Mouse (Mus musculus): ENCODE results near the gene Klhl33. TPM values are rescaled to one million over a fixed set of nuclear protein-coding genes. Genes with fewer than 3 reads are reported as not detected.
"Not testable (repeated sequence)": the region's sequence is repeated elsewhere in the genome, so short reads cannot be mapped to it uniquely, and the experiment has no call there.

Gene Klhl33
- polyA plus RNA-seq, 1 experiment from 2014 or later, result 0.20 TPM

DNA sequence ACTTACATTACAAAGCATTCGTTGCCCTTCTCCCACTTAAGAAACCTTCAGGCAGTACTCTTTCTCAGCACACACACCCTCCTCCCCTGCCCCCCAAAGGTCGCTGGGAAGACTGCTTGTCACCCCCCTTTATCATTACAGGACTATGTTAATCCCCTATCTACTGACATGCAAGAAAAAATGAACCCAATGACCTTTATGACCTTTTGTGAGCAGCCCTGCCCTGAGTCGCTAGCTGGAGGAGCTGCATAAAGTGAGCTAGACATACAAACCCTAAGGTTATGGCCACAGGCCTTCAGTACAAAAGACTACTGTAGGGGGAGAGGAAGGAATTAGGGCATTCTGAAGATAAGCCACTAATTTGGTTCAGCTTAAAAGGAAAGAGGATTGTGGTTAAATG lies 14.0 kb upstream of the Klhl33 start:
- Histone ChIP-seq H3K4me1 (ENCODE audit: control insufficient read depth, insufficient read depth, low read length) (no peaks in the 10 kb centered on the region), H3K4me2 (replicated peaks; ENCODE audit: low read depth, low read length) (no peak overlapping the region), H3K27me3 (ENCODE audit: control insufficient read depth, insufficient read depth, low read length) (no peaks in the 10 kb centered on the region), H3K9ac (ENCODE audit: low read depth, low read length) (no peak overlapping the region), H3K9me3 (ENCODE audit: control insufficient read depth, low read length) (no peaks in the 10 kb centered on the region), H3K27ac (ENCODE audit: low read depth, low read length) (no peak overlapping the region), H3K36me3 (ENCODE audit: control insufficient read depth, insufficient read depth, low read length) (peaks cover 35% of the 10 kb centered on the region), H3K4me3 (ENCODE audit: low read length) (no peak overlapping the region)
- ATAC-seq (ENCODE audit: low FRiP score, low TSS enrichment), result no peak
- WGBS, result 59% methylated on average over 3 of the region's 3 CpGs

DNA sequence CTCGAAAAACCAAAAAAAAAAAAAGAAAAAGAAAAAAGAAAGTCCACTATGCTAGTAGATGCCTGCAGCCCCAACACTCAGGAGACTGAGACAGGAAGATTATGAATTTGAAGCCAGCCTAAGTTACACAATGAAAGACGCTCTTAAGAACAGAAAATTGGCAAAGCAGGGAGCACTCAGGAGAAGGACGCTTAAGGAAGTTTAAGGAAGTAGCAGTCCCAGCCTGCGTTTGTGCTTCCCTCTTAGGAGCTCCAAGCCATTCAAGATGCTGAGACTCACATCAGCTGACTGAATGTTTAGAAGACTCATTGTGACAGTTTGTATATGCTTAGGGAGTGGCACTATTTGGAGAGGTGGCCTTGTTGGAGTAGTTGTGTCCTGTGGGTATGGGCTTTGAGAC lies 10.8 kb upstream of the Klhl33 start:
- Histone ChIP-seq H3K4me2 (replicated peaks; ENCODE audit: low read depth, low read length) (no peak overlapping the region), H3K36me3 (ENCODE audit: control insufficient read depth, insufficient read depth, low read length) (peaks cover 9% of the 10 kb centered on the region; the same call in 1 of the 2 replicates), H3K9me3 (ENCODE audit: control insufficient read depth, low read length) (no peaks in the 10 kb centered on the region), H3K4me1 (ENCODE audit: control insufficient read depth, insufficient read depth, low read length) (no peaks in the 10 kb centered on the region), H3K27ac (ENCODE audit: low read depth, low read length) (no peak overlapping the region), H3K9ac (ENCODE audit: low read depth, low read length) (no peak overlapping the region), H3K27me3 (ENCODE audit: control insufficient read depth, insufficient read depth, low read length) (no peaks in the 10 kb centered on the region), H3K4me3 (ENCODE audit: low read length) (no peak overlapping the region)
- WGBS, result 81% methylated on average over 4 of the region's 4 CpGs
- no peak for ATAC-seq (ENCODE audit: low FRiP score, low TSS enrichment)

DNA sequence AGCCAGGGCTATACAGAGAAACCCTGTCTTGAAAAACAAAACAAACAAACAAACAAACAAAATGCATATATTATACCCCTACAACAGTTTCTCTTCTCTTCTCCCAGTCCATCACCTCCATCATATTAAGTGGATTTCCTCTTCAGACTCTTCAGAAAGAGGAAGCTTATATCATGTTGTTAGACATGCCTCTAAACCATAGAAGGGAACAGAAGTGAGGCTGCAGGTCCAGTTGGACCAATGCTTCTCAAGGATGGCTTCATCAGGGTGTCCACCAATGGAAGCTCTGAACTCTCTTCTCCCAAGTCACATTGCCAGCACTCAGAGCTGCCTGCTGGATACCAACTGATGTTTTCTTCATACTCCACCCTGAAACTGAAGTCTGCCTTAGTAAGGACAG lies 8.0 kb upstream of the Klhl33 start:
- H3K27ac ChIP-seq (ENCODE audit: low read depth, low read length); H3K27me3 ChIP-seq (ENCODE audit: control insufficient read depth, insufficient read depth, low read length); H3K4me3 ChIP-seq (ENCODE audit: low read length); ATAC-seq (ENCODE audit: low FRiP score, low TSS enrichment); H3K36me3 ChIP-seq (ENCODE audit: control insufficient read depth, insufficient read depth, low read length); H3K9me3 ChIP-seq (ENCODE audit: control insufficient read depth, low read length); H3K4me1 ChIP-seq (ENCODE audit: control insufficient read depth, insufficient read depth, low read length); H3K9ac ChIP-seq (ENCODE audit: low read depth, low read length); H3K4me2 ChIP-seq (replicated peaks; ENCODE audit: low read depth, low read length): not testable (repeated sequence)

DNA sequence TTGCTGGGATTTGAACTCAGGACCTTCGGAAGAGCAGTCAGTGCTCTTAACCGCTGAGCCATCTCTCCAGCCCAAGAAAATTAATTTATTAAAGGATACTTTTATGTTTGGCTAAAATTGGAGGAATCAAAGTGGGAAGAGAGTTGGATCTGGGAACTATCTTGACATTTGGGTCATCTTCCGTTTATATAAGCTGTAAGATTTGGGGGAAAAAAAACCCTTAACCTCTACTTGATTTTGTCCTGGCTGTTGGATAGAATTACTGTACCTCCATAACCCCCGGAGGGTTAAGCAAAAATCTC lies 7.5 kb upstream of the Klhl33 start:
- no peaks in the 10 kb centered on the region for H3K27me3 ChIP-seq (ENCODE audit: control insufficient read depth, insufficient read depth, low read length)
- H3K27ac ChIP-seq (ENCODE audit: low read depth, low read length), result no peak overlapping the region
- H3K4me1 ChIP-seq (ENCODE audit: control insufficient read depth, insufficient read depth, low read length), result no peaks in the 10 kb centered on the region
- H3K9ac ChIP-seq (ENCODE audit: low read depth, low read length), result no peak overlapping the region
- H3K9me3 ChIP-seq (ENCODE audit: control insufficient read depth, low read length), result no peaks in the 10 kb centered on the region
- 82% methylated on average over 4 of the region's 4 CpGs for WGBS
- ATAC-seq (ENCODE audit: low FRiP score, low TSS enrichment), result no peak
- no peak overlapping the region for H3K4me2 ChIP-seq (replicated peaks; ENCODE audit: low read depth, low read length)
- no peak overlapping the region for H3K4me3 ChIP-seq (ENCODE audit: low read length)
- no peaks in the 10 kb centered on the region for H3K36me3 ChIP-seq (ENCODE audit: control insufficient read depth, insufficient read depth, low read length)

DNA sequence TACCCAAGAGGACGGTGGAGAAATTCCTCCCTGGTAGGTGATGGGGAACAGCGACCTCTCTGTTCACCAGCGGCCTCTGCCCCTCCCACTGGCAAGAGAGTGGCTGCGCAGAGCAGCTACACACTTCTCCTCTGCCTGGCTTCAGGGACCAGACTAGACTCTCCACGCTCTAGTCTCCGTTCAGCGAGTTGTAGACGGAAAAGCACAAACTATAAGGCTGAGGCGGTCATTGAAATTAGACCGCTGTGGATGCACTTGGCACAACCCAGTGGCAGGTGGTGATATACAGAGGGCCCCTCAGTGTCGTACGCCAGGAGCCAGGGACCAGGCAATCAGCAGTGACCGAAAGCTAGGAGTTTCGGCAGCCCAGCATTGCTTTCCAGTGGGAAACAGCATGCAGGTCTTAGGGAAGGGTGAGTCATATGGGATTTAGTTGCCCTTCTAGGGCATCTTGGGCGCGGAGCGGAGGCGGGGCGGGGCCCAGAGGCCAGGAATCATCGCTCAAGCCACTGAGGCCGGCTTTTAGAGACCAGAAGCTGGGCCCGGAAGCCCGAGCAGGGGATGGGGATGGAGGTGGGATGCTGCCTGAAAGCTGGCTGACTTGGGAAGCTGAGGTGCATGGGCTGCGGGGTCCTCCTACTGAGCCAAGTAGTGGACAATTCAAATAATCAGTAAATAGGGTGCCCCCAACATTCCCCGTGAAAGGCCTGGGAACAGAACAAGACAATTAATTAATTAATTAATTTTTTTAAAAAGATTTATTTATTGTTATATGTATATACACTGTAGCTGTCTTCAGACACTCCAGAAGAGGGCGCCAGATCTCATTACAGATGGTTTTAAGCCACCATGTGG lies 6.9 kb upstream of the Klhl33 start:
- H3K9me3 ChIP-seq (ENCODE audit: control insufficient read depth, low read length), result no peaks in the 10 kb centered on the region
- peak; percentile 88 for ATAC-seq (ENCODE audit: low FRiP score, low TSS enrichment)
- 3% methylated on average over 26 of the region's 26 CpGs for WGBS
- no peaks in the 10 kb centered on the region for H3K36me3 ChIP-seq (ENCODE audit: control insufficient read depth, insufficient read depth, low read length)
- no peaks in the 10 kb centered on the region for H3K4me1 ChIP-seq (ENCODE audit: control insufficient read depth, insufficient read depth, low read length)
- peak overlapping the region; percentile 35 for H3K4me3 ChIP-seq (ENCODE audit: low read length)
- peak overlapping the region; percentile 43 for H3K4me2 ChIP-seq (replicated peaks; ENCODE audit: low read depth, low read length)
- H3K27me3 ChIP-seq (ENCODE audit: control insufficient read depth, insufficient read depth, low read length), result no peaks in the 10 kb centered on the region
- H3K9ac ChIP-seq (ENCODE audit: low read depth, low read length), result peak overlapping the region; percentile 47; the same call in 1 of the 2 replicates
- H3K27ac ChIP-seq (ENCODE audit: low read depth, low read length), result no peak overlapping the region

DNA sequence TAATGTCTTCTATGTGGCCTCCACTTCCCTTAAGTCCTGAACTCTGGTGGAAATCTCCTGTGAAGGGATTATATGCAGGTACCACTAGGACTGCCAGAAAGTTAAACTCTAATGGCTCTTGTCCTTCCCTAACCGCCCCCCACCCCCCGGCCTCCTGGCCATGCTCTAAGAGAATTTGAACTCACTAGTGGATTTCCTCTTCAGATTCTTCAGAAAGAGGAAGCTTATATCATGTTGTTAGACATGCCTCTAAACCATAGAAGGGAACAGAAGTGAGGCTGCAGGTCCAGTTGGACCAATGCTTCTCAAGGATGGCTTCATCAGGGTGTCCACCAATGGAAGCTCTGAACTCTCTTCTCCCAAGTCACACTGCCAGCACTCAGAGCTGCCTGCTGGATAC lies 685 bp upstream of the Klhl33 start:
- not testable (repeated sequence) for H3K27ac ChIP-seq (ENCODE audit: low read depth, low read length); H3K4me1 ChIP-seq (ENCODE audit: control insufficient read depth, insufficient read depth, low read length); H3K4me2 ChIP-seq (replicated peaks; ENCODE audit: low read depth, low read length); ATAC-seq (ENCODE audit: low FRiP score, low TSS enrichment); H3K4me3 ChIP-seq (ENCODE audit: low read length); H3K9ac ChIP-seq (ENCODE audit: low read depth, low read length); H3K9me3 ChIP-seq (ENCODE audit: control insufficient read depth, low read length); H3K36me3 ChIP-seq (ENCODE audit: control insufficient read depth, insufficient read depth, low read length); H3K27me3 ChIP-seq (ENCODE audit: control insufficient read depth, insufficient read depth, low read length)
- WGBS, result 91% methylated on average over 2 of the region's 2 CpGs

DNA sequence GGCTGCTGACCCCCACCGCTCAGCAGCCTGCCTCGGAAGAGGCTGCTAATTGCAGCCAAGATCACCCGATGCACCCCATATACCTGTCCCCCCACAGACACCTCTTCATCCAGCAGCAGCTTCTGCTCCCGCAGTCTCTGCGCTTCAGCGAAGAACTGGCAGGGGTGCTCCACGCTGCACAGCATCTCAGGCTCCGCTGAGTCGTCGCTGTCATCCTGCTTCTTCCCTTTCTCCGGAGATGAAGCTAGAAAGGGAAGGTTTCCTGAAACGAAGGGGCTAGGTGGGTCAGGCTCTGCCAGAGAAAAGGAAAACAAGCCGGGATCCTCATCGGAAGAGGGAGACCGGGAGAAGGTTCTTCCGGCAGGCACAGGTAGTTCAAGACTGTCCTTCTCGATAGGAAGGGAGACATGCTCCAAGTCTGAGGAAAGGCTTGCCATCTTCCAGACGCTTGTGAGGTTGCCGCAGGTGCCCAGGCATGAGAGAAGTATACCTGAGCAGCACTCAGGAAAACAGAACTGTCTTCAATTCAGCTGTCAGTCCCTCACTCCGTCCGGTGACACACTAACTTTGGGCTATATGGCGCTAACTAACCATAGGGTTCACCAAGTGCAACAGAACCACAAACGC lies 447 bp downstream of the Klhl33 start:
- peak overlapping the region; percentile 42 for H3K9ac ChIP-seq (ENCODE audit: low read depth, low read length)
- peak overlapping the region; percentile 90 for H3K4me2 ChIP-seq (replicated peaks; ENCODE audit: low read depth, low read length)
- H3K4me3 ChIP-seq (ENCODE audit: low read length), result peak overlapping the region; percentile 42
- H3K4me1 ChIP-seq (ENCODE audit: control insufficient read depth, insufficient read depth, low read length), result no peaks in the 10 kb centered on the region
- 0 out of 2 replicates have a peak, but pooled peaks have one; percentile 42 for ATAC-seq (ENCODE audit: low FRiP score, low TSS enrichment)
- no peaks in the 10 kb centered on the region for H3K9me3 ChIP-seq (ENCODE audit: control insufficient read depth, low read length)
- 17% methylated on average over 23 of the region's 23 CpGs for WGBS
- H3K27ac ChIP-seq (ENCODE audit: low read depth, low read length), result no peak overlapping the region
- peaks cover 8% of the 10 kb centered on the region for H3K27me3 ChIP-seq (ENCODE audit: control insufficient read depth, insufficient read depth, low read length)
- H3K36me3 ChIP-seq (ENCODE audit: control insufficient read depth, insufficient read depth, low read length), result no peaks in the 10 kb centered on the region

DNA sequence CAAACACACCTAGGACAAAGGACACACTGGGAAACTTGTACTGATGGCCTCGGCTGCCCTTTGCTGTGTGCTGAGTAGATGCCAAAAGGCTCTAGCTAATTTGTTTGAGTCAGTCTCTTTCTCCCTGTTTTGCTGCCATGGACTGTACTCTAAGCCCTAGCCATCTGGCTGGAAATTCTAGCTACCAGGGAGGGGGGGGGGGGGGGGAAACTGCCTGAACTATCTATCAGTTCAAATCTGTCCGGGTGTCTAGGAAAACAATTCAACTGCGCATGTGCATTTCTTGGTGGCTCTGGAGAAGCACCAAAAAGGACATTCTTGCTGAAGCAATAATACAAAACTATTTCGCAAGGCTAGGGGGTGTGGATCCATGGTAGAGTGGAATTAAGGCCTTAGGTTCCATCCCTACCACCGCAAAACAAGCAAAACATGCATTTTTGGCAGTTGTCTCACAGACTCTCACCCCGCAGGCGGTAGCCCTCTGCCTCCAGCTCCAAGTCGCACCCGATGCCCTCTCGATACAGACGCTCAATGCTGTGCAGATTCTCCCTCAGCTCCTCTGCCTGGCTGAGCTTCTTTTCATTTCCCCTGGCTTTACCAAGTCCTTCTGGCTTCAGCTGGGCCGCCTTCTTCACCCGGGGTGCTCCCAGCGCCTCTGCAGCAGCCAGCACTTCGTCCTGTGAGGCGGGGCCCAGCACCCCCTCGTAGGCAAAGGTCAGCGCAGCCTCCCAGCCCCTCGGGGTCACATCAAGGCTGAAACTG lies 1.1 kb downstream of the Klhl33 start:
- peak overlapping the region; percentile 90 for H3K4me2 ChIP-seq (replicated peaks; ENCODE audit: low read depth, low read length)
- peak overlapping the region; percentile 42 for H3K9ac ChIP-seq (ENCODE audit: low read depth, low read length)
- H3K4me1 ChIP-seq (ENCODE audit: control insufficient read depth, insufficient read depth, low read length), result no peaks in the 10 kb centered on the region
- peak; percentile 53; the same call in 1 of the 2 replicates for ATAC-seq (ENCODE audit: low FRiP score, low TSS enrichment)
- no peaks in the 10 kb centered on the region for H3K9me3 ChIP-seq (ENCODE audit: control insufficient read depth, low read length)
- peak overlapping the region; percentile 42 for H3K4me3 ChIP-seq (ENCODE audit: low read length)
- 9% methylated on average over 19 of the region's 19 CpGs for WGBS
- peaks cover 8% of the 10 kb centered on the region for H3K27me3 ChIP-seq (ENCODE audit: control insufficient read depth, insufficient read depth, low read length)
- no peak overlapping the region for H3K27ac ChIP-seq (ENCODE audit: low read depth, low read length)
- H3K36me3 ChIP-seq (ENCODE audit: control insufficient read depth, insufficient read depth, low read length), result no peaks in the 10 kb centered on the region

DNA sequence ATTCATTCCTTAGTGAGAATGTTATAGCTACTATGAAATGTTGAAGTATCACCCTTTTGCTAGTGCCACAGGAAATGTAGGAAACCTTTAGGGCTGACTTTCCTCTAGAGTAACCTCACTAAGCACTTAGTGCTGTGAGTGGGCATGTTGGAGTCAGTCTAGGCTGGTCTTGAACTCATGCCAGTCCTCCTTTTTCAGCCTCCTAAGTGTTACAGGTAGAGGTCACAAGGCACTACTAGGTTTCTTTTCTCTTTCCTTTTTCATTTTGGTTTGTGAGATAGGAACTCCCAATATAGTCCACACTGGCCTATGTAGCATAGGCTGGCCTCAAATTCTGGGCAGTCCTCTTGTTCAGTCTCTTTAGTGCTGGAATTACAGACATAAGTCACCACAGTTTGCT lies 1.9 kb downstream of the Klhl33 start:
- Histone ChIP-seq H3K36me3 (ENCODE audit: control insufficient read depth, insufficient read depth, low read length) (no peaks in the 10 kb centered on the region), H3K9me3 (ENCODE audit: control insufficient read depth, low read length) (no peaks in the 10 kb centered on the region), H3K4me3 (ENCODE audit: low read length) (no peak overlapping the region), H3K4me2 (replicated peaks; ENCODE audit: low read depth, low read length) (no peak overlapping the region), H3K9ac (ENCODE audit: low read depth, low read length) (no peak overlapping the region), H3K27me3 (ENCODE audit: control insufficient read depth, insufficient read depth, low read length) (peaks cover 8% of the 10 kb centered on the region), H3K27ac (ENCODE audit: low read depth, low read length) (no peak overlapping the region), H3K4me1 (ENCODE audit: control insufficient read depth, insufficient read depth, low read length) (no peaks in the 10 kb centered on the region)
- no peak for ATAC-seq (ENCODE audit: low FRiP score, low TSS enrichment)

Measured in kidney, embryonic 14.5 days (tissue).